Mouse (Mus musculus) granulocyte monocyte progenitor cell, adult 5-6 weeks (primary cell): Measurements from ENCODE around the gene Hsp90ab1. TPM values are rescaled to one million over a fixed set of nuclear protein-coding genes. Genes with fewer than 3 reads are reported as not detected.

ENCODE experiments used
- ATAC-seq: replicated peaks from 2 replicates; pipeline ENCODE4 v1.8.0; 2016; ENCODE audit warnings: mild to moderate bottlenecking, moderate TSS enrichment, inconsistent platforms; ENCODE audit not compliant: poor library complexity, severe bottlenecking
- total RNA-seq, 2 experiments: library from RNA; stranded (forward) in 1 of 2; stranded (reverse) in 1 of 2; fragments of 200-712, 200-1000 nt in 1 of 2; fragments of >200 nt in 1 of 2; fragmentation: Nextera tagmentation in 1 of 2; gene quantifications; 2 replicates each; pipeline ENCODE4 v1.2.3; 2014 to 2017

Gene Hsp90ab1
- total RNA-seq, 2 experiments from 2014 or later, result 2,073 to 2,522 TPM

DNA sequence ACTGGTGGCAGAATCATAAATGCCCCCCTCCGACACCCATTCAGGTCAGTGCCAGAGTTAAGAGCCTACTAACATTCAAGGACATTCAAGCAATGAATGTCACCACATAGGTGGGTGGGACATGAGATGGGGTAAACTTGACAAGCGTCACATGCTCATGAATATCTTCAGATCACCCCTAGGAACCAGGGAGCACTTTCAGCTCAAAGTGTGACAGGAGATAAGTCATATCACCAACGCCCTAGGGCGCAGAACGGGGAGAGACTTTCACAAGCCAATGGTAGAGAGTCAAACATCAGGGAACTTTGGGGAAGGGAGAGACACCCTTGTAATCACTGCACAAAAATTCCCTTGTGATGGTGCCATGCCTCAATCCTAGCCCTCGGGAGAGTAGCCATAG is 9.1 kb upstream of the Hsp90ab1 start:
- no peak for ATAC-seq

DNA sequence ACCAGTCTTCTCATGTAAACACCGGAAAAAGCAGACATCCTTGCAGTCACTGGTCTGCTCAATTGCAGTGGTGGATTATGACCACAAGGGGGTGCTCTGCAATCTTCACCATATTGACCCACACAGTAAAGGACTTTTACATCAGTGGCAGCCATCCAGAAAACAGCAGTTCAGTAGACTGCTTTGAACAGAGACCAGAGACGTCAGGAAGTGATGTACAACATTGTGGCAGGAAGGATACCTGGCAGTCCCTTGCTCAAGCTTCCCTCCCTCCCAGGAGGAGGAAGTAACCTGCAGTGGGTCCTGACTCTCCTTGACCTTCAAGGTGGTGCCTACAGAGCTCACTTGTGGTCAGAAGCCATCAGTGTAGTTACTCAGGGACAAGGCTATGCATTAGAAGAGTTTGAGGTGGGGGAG is 8.5 kb upstream of the Hsp90ab1 start:
- peak; percentile 24 for ATAC-seq

DNA sequence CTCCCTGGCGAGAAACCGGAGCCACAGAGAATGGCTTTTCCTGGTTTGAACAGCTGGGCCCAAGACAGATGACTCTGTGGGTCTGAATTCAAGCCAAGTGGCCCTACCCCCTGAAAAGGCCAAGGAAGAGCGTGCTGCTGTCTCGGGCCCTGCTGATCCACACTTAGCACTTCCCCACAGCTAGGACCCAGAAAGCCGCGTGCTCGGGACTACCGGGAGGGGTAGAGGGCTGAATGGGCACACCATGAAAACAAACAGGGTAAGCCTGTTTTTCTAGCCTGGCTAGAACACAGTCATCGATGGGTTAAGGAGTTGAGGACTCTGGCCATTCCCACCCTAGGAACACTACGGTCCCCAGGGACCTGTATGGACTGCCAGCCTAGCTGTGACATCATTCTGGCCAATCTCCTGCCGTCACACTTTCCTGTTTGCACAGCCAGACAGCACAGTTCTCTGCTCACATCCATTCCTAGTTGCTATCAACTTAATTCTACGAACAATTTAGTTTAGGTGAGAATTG is 7.9 kb upstream of the Hsp90ab1 start:
- ATAC-seq, result no peak

DNA sequence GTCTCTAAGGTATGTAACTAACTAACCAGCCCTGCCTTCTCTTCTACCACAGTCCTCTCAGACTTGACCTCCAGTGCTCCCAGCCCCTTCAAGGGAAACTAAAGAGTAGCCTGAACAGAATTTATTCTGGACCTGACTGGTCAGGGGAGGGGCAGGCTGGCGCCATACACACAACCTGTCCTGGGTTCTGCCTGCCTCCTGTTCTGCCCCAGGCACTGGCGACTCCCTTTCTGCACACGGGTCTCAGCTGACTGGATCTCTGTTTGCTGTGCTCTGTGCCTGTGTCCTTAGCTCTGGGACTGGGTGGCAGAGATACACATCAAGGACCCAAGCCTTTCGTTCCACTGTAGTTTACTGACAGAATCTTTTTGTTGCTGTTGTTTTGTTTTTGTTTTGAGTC is 6.5 kb upstream of the Hsp90ab1 start:
- ATAC-seq, result no peak

DNA sequence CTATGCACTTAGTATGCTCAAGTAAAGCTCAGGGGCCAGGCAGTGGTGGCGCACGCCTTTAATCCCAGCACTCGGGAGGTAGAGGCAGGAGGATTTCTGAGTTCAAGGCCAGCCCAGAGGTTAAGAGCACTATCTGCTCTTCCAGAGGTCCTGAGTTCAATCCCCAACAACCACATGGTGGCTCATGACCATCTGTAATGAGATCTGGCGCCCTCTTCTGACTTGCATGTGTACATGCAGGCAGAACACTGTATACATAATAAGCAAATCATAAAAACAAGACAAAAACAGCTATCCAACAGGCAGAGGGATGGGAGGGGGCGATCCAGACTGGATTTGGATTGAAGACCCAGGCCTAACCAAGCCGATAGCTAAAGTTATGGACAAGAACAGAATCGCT is 5.8 kb upstream of the Hsp90ab1 start:
- ATAC-seq, result no peak

DNA sequence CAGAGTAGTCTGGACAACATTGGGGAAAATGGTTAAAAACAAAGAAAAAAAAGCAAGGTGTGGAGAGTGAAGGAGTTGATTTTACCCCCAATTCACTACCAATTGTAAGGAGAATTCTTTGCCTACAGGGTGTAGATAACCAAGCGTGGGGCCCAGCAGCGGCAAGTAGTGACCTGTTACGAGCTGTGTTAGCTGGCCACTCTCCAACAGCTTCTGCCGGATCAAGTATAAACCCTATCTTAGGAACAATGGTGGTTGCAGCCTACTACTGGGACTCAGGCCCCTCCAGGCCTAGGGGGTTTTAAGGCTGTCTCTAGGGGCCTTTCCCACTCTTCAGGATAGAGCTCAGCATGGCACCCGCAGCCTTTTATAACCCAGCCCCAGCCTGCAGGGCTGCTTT is 5.2 kb upstream of the Hsp90ab1 start:
- ATAC-seq, result no peak

DNA sequence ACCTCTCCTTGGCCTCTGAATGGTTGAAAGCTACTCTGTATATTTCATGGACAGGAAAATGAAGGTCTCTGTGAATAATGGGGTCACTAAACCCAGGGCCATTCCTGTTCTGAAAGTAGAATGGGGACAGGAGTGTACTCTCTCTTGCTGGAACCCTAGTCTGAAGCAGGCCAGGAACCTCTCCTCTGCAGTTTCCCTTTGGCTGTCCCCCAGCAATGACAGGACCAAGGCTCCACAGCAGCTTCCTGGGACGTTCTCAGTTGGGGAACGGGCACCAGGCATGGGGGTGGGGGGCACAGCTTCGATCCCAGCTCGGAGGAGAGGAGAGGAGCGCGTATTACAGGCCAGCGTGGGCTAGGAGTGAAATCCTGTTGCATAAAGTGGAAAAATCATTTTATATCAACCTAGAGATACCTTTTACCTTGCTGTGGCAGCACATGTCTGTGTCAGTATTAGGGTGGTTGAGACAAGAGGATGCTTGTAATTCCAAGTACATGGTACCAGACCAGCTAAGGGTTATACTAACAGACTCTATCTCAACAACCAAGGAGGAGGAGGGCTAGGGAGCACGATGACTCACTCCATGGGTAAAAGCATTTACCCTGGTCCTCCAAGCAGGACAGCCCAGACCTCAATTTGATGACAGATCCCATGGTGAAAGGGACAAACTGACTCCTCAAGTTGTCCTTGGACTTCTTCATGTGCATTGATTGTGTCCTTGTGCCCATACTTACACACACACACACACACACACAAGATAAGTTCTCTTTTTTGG is 2.2 kb upstream of the Hsp90ab1 start:
- ATAC-seq, result no peak

DNA sequence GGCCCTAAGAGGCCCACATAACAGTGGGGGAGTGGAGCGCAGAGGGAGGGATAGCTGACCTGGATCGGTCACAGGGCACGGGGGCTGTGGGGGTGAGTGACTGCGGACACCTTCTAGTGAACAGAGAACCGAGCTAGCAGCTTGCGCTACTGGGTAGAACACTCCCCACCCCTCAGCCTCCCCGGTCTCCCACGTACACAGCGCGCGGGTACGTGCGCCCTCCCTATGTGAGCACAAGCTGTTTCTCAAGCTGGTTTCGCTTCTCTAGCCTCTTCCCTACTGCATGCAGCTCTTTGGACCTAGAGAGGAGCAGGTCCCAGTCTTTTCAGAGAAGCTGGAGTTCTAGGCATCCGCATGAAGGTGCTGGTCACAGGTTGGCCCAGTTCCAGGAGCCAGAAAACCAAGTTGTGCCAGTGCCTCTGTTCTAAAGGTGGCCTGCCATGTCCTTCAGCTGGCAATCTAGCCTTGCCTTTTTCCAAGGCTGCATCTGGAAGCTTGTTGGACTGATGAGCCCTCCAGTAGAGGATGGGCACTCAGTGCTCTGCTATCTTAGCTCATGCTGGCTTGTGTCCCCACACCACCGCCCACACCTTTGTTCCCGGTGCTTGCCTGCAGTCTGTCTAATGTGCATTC is 1.2 kb upstream of the Hsp90ab1 start:
- ATAC-seq, result peak; percentile 45

DNA sequence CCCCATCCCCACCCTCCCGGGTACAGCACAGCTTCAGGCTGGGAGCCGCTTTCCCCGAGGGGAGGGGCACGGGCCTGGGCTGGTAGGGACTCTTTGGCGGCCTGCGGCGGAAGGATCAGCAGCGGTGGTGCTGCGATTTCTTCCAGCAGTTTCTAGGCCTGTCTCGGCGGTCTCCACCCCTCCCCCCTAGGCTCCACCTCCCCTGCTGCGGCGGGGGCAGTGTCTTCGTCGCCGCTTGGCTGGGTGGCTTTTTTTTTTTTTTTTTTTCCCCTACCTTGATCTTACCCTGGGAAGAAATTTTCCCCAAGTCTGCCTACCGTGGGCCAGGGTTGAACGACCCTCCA is 681 bp upstream of the Hsp90ab1 start:
- ATAC-seq, result peak; percentile 41

DNA sequence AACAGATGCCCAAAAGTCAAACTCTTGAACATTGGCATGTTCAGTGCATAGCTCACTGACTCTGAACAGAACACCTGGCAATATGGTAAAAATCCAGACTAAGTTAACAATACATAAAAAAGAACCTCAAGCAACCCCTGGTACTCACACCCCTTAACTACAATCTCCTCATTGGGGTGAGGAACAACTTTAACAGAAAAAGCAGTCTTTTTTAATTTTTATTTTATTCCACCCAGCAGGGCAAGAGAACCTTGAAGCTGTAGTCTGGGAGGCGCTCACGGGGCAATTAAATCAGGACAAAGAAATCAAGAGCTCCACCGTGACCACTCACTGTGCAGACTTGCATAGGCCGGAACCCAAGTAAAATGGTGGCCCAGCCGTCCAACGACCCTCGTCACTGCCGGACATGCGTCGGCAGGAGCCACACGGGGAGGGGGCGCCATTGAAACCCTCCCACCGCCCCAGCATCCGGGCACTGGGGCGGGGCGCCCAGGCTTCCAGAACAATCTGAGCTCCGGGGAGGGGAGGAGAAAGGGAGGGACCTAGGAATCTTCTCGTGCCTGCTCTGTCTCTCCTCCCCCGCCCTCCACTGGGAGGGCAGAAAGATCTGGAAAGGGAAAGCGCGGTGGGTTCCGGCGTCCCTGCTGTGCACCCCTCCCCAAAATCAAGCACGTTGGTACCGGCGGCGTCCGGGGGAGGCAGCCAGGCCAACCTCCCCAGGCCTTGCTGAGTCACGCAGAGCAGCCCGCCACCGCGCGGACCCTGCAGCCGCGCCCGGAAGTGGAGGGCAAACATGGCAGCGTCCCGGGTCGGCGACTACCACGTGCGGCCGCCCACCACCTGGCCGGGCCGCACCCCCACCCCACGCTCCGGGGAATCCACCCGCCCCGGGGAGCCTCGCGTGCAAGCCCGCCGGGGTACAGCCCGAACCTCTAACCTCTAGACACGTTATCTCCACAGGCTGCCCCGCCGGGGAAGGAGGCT is 676 bp downstream of the Hsp90ab1 start:
- peak; percentile 38 for ATAC-seq

DNA sequence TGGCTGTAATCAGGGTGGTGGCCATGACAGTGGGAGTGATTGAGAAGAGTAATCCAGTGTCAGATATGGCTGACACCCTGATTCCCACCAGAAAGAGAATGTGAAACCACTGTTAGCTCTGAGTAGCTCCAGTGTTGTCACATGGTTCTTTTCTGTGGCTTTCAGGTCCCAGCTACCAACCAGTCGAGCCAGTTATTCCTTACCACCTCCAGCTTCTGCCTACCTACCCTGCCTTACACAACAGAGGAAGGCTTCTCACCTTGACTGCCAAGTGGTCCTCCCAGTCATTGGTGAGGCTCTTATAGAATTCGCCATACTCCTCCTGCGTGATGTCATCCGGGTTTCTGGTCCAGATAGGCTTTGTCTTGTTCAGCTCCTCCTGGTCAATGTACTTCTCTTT is 3.1 kb downstream of the Hsp90ab1 start:
- ATAC-seq, result no peak

DNA sequence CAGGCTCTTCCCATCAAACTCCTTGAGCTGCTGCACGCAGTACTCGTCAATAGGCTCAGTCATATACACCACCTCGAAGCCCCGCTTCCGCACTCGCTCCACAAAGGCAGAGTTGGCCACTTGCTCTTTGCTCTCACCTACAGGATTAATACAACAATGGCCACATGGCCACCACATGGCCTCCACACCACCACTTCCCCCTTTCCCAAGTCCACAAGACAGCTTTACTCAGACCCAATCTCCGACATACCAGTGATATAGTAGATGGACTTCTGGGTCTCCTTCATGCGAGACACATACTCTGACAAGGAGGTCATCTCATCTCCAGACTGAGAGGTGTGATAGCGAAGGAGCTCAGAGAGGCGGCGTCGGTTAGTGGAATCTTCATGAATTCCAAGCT is 4.1 kb downstream of the Hsp90ab1 start:
- ATAC-seq, result no peak

DNA sequence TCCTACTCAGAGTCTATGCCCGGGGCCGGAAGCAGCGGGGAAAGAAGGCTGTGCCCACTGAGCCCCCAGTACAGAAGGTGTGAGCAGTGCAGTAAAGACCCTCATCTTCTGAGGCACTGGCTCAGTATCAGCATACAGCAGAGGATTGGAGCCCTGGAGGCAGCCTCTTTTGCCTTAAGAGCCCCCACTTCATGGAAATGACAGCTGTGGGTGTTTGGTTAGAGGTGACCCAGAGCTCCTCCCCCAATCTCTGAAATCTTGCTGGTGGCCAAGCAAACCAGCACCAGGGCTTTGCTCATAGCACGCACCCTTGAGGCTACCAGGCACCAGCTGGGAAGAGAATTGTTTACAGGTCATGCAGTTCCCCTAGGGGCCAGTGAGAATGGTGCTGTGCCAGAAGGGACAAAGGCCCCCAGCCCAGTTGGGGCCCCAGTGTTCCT is 5.9 kb downstream of the Hsp90ab1 start:
- no peak for ATAC-seq

DNA sequence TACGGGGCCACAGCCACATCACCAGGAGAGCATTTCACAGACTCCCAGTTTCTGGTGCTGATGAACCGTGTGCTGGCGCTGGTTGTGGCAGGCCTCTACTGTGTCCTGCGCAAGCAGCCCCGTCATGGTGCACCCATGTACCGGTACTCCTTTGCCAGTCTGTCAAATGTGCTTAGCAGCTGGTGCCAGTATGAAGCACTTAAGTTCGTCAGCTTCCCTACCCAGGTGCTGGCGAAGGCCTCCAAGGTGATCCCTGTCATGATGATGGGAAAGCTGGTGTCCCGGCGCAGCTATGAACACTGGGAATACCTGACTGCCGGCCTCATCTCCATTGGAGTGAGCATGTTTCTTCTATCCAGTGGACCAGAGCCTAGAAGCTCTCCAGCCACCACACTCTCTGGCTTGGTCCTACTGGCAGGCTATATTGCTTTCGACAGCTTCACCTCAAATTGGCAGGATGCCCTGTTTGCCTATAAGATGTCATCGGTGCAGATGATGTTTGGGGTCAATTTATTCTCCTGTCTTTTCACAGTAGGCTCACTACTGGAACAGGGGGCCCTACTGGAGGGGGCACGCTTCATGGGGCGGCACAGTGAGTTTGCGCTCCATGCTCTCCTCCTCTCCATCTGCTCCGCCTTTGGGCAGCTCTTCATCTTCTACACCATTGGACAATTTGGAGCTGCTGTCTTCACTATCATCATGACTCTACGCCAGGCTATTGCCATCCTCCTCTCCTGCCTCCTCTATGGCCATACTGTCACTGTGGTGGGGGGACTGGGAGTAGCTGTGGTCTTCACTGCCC is 6.5 kb downstream of the Hsp90ab1 start:
- ATAC-seq, result no peak

DNA sequence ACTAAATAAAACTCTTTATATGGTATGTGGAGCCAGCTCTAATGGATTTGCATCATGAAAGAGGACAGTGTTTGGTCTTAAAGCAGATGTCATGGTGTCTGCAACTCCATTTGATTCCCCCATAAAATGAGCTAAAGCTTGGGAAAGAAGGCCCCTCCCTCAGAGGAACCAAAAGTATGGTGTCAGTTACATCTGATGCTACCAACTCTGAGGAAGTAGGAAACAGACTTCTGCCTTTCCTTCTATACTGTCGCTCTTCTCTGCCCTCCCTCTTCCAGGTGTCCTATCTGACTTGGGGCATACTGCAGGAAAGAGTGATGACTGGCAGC is 7.1 kb downstream of the Hsp90ab1 start:
- ATAC-seq, result peak; percentile 4; the same call in 1 of the 2 replicates

DNA sequence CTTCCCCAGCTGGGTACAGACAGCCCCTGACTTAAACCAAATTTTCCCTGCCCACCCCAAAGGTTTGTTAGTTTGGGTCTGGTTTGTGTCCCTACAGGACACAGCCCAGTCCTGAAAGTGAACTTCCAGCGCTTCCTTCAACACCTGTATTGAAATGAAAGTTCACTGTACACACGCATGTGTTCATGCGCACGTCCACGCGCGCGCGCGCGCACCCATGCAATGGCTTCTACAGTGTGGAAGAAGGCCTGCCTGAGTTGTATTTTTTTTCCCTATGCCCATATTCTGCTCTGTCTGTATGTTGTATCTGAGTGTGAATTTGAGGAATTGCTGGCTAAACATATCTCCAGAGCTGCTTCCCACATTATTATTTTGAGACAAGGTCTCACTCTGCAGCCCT is 8.0 kb downstream of the Hsp90ab1 start:
- no peak for ATAC-seq

DNA sequence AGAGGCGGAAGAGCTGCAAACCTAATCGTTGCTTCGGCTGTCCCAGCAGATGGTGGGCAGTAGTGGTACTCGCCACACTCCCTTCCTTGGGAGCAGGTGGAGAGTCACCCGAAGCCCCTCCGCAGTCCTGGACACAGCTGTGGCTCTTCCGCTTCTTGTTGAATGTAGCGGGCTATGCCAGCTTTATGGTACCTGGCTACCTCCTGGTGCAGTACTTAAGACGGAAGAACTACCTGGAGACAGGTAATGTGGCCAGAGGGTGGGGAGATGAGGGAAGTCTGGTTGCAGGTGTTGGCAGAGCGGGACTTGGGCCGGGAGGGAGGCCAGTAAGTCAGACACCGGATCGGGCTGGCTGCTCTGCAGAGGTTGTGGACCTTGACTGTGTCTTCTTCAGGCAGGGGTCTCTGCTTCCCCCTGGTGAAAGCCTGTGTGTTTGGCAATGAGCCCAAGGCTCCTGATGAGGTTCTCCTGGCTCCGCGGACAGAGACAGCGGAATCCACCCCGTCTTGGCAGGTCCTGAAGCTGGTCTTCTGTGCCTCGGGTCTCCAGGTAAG is 8.5 kb downstream of the Hsp90ab1 start:
- no peak for ATAC-seq

DNA sequence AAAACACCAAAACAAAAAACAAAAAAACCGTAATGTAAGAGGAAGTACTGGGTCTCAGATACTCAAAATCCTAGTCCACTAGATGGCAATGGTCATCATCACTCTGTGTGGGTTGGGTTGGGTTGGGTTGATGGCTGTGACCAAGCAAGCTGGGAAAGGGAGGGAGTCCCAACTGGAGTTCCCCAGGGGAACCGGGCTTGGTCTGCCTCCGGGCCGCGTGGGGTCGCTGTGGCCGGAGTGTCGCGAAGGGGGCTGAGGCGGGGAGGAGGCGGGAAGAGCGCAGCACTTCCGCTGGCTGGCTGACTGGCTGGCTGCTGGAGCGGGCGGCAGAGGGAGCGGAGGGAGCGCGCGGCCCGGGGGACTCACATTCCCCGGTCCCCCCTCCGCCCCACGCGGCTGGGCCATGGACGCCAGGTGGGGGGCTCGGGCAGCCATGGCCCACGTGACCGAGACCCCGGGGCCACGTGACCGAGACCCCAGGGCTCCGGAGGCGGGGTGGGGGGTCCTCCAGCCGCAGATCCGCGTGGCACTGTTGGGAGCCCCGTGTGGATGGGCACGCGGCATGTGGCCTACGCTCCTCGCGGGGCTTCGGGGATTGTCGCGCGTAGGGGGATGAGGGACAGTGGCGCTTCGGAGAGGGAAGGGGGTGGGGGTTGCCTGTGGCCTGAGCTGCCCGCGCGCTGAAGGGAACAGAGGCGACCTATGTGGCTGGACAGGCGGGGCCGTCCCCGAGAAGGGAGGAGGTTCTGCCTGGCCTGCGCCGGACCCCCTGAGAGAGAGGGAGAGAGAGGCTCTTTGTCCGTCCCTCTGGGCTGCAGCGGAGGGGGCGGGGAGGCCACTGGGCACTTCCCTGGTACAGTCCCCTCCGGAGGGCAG is 9.2 kb downstream of the Hsp90ab1 start, which contains the start of gene Slc35b2:
TSS of gene Slc35b2 (plus strand) at position 220 of the 876 bp plus-strand sequence.
- peak; percentile 73 for ATAC-seq

DNA sequence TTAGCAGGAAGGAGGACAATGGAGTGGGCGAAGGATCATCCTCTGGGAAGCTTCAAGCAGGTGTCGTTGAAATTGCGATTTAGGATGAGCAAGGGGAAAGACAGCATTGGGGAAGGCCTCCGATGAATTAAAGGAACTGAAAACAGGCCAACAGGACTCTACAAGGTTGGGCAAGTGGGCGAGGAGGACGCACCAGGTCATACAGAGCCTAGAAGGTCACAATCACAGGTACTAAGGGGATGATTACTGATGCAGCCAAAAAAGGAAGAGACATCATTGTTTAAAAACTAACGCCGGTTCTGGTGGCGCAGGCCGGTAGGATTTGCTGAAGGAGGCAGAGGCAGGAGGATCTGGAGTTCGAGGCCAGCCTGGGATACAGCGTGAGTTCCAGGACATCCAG is 9.9 kb downstream of the Hsp90ab1 start:
- ATAC-seq, result no peak
